Mouse (Mus musculus): Measurements from ENCODE around the gene Fkbp5.
"Not testable (repeated sequence)": the region's sequence is repeated elsewhere in the genome, so short reads cannot be mapped to it uniquely, and the experiment has no call there.

Gene Fkbp5

GRCm38 (mm10) chr17:28418954-28419353 is 98.4 kb downstream of the Fkbp5 start:
- DNase-seq (ENCODE audit: low spot score) = no peak

DNA sequence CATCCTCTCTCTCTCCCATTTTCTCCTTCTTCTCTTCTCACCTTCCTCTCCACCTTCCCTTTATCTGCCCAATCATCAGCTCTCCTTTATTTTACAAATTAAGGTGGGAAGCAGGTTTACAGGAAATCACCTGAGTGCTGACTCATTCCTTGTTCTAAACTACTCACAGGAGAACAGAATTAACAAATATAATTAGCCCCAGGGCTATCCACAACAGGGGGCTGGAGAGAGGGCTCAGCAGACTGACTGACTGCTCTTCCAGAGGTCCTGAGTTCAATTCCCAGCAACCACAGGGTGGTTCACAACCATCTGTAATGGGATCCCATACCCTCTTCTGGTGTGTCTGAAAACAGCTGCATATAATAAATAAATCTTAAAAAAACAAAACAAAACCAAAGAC is 98.8 kb downstream of the Fkbp5 start:
- not testable (repeated sequence) for DNase-seq (ENCODE audit: low spot score)

DNA sequence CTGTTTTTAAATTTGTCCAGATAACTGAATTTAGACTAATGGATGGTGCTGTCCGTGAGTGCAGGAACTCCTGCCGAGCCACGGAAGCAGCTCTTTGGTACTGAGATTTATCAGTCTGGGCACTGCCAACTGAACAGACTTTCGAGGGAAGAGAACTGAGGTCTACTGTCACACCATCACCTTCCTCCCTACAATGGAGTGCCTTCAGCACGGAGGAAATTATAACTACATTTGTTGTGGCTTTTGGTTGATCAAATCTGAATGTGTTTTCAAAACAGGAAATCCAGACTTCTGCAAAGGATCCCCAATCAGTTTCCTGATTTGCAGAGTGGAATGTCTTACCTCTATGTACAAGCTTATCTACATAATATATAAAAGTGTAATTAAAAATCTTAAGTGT is 99.6 kb downstream of the Fkbp5 start:
- no peak for DNase-seq (ENCODE audit: low spot score)

DNA sequence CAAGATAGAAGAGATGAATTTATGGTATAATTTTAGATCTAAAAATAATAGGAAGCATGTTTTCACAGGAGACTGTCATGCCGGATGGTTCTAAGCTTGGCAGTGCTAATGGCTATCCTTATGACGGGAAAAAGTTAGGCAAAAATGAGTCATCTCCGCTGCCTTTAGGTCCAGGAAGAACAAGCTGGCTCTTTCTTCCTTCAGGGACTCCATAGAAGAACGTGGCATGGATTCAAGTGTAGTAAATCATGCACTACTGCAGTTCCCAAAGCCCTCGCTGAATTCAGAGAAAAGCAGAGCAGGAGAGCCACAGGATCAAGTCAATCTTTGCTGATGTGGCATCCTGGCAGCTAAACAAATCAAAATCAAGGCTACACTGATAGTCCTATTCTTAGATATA is 102.1 kb downstream of the Fkbp5 start:
- no peak for DNase-seq (ENCODE audit: low spot score)

- DNase-seq (ENCODE audit: low spot score) = no peak
Measured at GRCm38 (mm10) chr17:28411381-28411960, 105.9 kb downstream of the Fkbp5 start.

DNA sequence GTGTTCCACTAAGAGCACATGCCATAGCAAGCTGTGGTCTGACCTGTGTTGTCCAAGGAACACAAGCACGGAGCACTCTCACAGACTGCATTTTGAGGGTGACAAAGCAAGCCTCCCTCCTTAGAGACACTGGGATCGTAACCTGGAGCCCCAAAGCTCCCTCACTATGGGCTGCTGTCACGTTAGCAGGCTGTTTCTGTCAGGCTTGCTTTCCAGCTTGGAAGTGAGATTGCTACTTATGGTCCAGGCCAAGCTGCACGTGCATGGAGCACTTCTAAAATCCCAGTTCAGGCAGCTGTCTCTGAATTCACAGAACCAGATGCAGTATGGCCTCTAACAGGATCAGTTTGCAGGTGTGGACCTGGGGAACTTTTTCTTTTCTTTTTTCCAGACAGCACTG is 106.6 kb downstream of the Fkbp5 start:
- DNase-seq (ENCODE audit: low spot score) = no peak

GRCm38 (mm10) chr17:28408251-28408918 is 108.9 kb downstream of the Fkbp5 start:
- no peak for DNase-seq (ENCODE audit: low spot score)

- peak; percentile 87 for DNase-seq (ENCODE audit: low spot score)
Measured at GRCm38 (mm10) chr17:28407418-28408250, 109.7 kb downstream of the Fkbp5 start.

- DNase-seq (ENCODE audit: low spot score) = no peak
Measured at GRCm38 (mm10) chr17:28406471-28406870, 110.9 kb downstream of the Fkbp5 start.

DNA sequence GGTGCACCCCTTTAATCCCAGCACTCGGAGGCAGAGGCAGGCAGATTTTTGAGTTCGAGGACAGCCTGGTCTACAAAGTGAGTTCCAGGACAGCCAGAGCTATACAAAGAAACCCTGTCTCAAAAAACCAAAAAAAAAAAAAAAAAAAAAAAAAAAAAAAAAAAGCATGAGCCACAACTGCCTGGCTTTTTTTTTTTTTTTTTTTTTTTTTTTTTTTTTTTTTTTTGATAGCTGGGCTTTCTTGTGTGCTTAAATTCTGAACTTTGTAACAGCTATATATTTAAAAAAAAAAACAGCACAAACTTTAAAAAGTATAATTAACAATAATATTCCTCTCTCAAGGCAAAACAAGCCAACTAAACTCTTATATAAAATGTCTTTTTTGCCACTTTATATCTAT is 112.6 kb downstream of the Fkbp5 start:
- DNase-seq (ENCODE audit: low spot score) = not testable (repeated sequence)

DNA sequence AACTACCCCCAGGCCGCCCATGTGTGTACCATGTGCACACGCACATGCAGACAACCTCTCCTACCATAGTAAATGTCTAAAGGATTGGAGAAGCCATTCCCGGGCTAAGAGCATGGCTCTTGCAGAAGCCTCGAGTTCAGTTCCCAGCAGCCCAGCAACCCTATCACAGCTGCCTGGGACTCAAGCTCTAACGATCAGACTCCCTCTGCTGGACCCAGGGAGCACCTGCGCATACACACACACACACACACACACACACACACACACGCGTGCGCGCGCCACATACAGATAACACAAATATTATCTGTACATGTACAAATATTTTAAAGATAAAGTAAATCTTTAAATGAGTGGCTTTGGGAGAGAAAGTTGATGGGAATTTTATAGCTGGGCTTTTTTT is 113.0 kb downstream of the Fkbp5 start:
- no peak for DNase-seq (ENCODE audit: low spot score)

DNA sequence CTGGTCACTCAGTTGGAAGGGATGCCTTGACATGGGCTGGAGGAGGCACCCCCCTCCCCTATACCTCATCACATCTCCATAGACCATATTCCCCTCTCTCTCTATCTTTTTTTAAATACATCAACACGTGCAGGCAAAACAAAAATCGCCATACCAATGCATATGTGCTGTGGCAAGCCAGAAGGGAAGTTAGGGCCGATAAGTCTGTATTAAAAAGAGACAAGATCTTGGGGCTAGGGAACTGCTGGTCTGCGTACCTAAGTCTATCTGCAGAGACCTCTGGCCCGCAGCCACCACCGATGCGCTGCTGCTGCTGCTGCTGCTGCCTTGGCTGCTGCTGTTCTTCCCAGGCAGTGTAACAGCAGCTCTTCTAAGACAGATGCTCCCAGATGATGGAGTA is 122.3 kb downstream of the Fkbp5 start:
- no peak for DNase-seq (ENCODE audit: low spot score)

DNA sequence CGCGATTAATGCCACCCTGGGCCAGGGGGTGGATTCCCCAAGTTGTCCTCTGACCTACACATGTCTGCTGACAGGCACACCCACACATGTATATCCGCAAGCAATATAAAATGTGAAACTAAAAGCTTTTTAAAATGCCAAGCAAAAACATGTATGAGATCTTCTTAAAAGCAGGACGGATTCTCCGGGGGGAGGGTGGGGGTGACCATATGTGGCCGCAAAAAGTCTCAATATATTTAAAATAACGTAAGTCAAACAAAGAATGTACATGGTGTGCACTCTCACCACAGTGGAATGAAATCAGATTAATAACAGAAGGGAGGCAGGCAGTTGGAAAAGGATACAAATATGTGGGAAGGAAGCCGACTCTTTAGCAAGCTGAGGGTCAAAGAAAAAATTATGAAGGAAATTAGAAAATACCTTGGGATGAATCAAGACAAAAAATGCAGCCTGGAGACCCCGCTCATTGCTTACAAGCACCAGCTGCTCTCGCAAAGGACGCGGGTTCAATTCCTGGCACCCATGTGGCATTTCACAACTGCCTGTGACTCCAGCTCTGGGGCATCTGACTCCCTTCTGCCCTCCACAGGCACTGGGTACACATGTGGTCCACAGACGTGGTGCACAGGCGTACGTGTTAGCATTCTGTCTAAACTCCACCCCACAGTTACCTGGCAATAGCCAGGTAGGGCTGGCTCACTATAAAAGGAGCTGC is 123.1 kb downstream of the Fkbp5 start:
- no peak for DNase-seq (ENCODE audit: low spot score)

- DNase-seq (ENCODE audit: low spot score) = no peak
Measured at GRCm38 (mm10) chr17:28391568-28392432, 125.5 kb downstream of the Fkbp5 start.

DNA sequence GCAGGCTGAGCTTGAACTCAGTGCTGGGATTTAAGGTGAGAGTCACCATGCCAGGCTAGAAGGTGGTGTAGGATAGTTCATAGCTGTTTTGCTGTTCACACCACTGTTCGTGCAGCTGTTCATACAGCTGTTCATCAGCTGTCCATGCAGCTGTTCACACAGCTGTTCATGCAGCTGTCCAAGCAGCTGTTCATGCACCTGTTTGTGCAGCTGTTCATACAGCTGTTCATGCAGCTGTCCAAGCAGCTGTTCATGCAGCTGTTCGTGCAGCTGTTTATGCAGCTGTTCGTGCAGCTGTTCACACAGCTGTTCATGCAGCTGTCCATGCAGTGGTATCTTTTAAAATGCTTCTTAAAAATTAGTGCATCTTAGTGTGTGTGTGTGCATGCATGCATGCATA is 128.8 kb downstream of the Fkbp5 start:
- DNase-seq (ENCODE audit: low spot score) = no peak

GRCm38 (mm10) chr17:28386150-28386905 is 131.0 kb downstream of the Fkbp5 start:
- DNase-seq (ENCODE audit: low spot score) = peak; percentile 64

- DNase-seq (ENCODE audit: low spot score) = no peak
Measured at GRCm38 (mm10) chr17:28384298-28384697, 133.0 kb downstream of the Fkbp5 start.

DNA sequence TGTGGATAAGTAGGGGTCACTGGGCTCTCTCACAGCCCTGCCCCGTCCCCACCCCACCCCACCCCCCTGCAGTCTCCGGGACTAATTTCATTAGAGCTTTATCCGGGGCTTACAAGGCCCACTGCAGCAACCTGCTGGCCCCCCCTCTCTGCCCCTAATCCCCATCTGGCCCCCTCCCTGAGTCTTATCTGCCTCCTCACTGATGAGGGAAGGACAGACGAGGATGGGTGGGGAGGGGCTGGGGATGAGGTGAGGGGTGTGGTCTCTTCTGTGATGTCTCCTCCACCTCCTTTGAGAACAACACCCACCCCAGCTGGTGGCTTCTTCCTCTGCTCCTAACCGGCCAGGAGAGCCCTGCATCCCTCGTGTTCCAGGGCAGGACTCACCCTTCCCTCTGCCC is 137.1 kb downstream of the Fkbp5 start:
- no peak for DNase-seq (ENCODE audit: low spot score)

GRCm38 (mm10) chr17:28375592-28376061 is 141.7 kb downstream of the Fkbp5 start:
- no peak for DNase-seq (ENCODE audit: low spot score)

DNA sequence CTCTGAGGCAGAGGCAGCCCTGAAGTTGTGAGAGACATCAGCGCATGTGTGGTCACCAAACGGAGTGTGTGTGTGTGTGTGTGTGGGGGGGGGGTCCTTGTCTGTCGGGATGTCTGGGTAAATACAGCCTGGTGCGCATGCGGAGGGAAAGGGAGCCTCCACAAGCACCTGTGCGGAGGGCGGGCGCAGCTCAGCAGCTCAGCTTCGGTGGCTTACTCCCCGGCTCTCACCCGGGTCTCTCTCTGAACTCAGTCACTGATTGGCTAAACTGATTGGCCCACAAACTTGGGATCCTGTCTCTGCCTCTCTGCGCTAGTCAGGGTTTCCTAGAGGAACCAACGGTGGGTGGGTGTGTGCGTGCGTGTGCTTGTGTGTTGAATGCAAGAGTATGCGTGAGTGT is 142.8 kb downstream of the Fkbp5 start:
- no peak for DNase-seq (ENCODE audit: low spot score)

- no peak for DNase-seq (ENCODE audit: low spot score)
Measured at GRCm38 (mm10) chr17:28373821-28374220, 143.5 kb downstream of the Fkbp5 start.
